In the genomic region with DNA sequence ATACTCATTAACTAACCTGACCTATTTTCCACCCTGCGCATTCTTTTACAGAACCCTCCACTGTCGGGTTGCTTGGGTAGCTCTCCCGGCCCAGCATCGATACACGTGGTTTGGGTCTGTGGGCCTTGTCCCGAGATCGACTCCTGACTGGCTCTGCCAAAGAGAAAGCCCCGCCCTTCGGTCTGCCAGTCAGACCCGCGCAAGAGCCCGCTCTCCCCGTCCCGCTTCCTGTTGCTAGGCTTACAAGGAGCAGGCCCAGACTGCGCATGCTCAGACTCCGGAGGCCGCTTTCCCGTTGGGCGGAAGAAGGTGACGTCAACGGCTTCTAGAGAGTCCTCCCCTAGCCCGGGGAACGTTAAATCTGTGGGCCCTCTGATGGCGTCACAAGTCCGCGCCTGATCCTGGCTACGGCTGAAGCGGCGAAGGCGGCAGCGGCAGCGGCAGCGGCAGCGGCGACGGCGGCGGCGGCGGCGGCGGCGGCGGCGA, we compare ENCODE assay signal across 8 mouse cellular contexts. TPM values are rescaled to one million over a fixed set of nuclear protein-coding genes. Genes with fewer than 3 reads are reported as not detected.
DNase-seq lines count a peak whose midpoint lies in the region; ATAC-seq and TF ChIP-seq lines count a peak whose summit lies in the region.

A gene (plus strand): TSS at position 386 of the 486 bp plus-strand sequence.

- H3K4me1 ChIP-seq in CH12.LX (ENCODE audit: control insufficient read depth in 1 of 2, insufficient read depth in 2 of 2): peaks cover 2 to 46% of the 10 kb centered on the region in 2 experiments
- peaks cover 3% of the 10 kb centered on the region; the same call in 1 of the 2 replicates for H3K4me1 ChIP-seq in forebrain, embryonic 11.5 days (replicated peaks; ENCODE audit: control insufficient read depth, insufficient read depth, low read length)
- H3K4me1 ChIP-seq in heart, embryonic 16.5 days (ENCODE audit: control insufficient read depth, insufficient read depth, low read length): peaks cover 11% of the 10 kb centered on the region
- H3K4me1 ChIP-seq in liver, embryonic 15.5 days (replicated peaks): peaks cover 41% of the 10 kb centered on the region
- H3K4me1 ChIP-seq in neural tube, embryonic 12.5 days: peaks cover 13% of the 10 kb centered on the region

- H3K4me3 ChIP-seq in CH12.LX (replicated peaks in 1 of 3; ENCODE audit: low read depth in 2 of 3, low read length in 2 of 3, poor library complexity in 1 of 3): peak within 1 kb of the TSS; percentile 91 to 98 (median 91)
- H3K4me3 ChIP-seq in forebrain, embryonic 11.5 days (ENCODE audit: low read depth, low read length): peak within 1 kb of the TSS; percentile 98
- peak within 1 kb of the TSS; percentile 77 for H3K4me3 ChIP-seq in heart, embryonic 16.5 days (ENCODE audit: low read length)
- peak within 1 kb of the TSS; percentile 96 for H3K4me3 ChIP-seq in liver, embryonic 15.5 days (replicated peaks)
- peak within 1 kb of the TSS; percentile 99 for H3K4me3 ChIP-seq in neural tube, embryonic 12.5 days

- H3K36me3 ChIP-seq in CH12.LX (replicated peaks in 1 of 2; ENCODE audit: control insufficient read depth in 1 of 2, insufficient read depth in 1 of 2, low read length in 1 of 2): peaks cover 0 to 29% of the 10 kb centered on the region in 2 experiments
- no peaks in the 10 kb centered on the region for H3K36me3 ChIP-seq in forebrain, embryonic 11.5 days (ENCODE audit: control insufficient read depth, insufficient read depth, low read length)
- no peaks in the 10 kb centered on the region for H3K36me3 ChIP-seq in heart, embryonic 16.5 days (ENCODE audit: control insufficient read depth, insufficient read depth)
- H3K36me3 ChIP-seq in liver, embryonic 15.5 days (replicated peaks): peaks cover 17% of the 10 kb centered on the region; the same call in 1 of the 2 replicates
- no peaks in the 10 kb centered on the region for H3K36me3 ChIP-seq in neural tube, embryonic 12.5 days

- H3K79me2 ChIP-seq in CH12.LX (replicated peaks; ENCODE audit: control insufficient read depth, extremely low read depth, insufficient read depth, poor library complexity, severe bottlenecking): peaks cover 37% of the 10 kb centered on the region

- H3K9ac ChIP-seq in CH12.LX (ENCODE audit: insufficient read depth, low read depth): peak within 1 kb of the TSS; percentile 72
- peak within 1 kb of the TSS; percentile 87 for H3K9ac ChIP-seq in forebrain, embryonic 11.5 days (ENCODE audit: low read length)
- H3K9ac ChIP-seq in heart, embryonic 16.5 days (ENCODE audit: low read length): peak within 1 kb of the TSS; percentile 84
- peak within 1 kb of the TSS; percentile 95 for H3K9ac ChIP-seq in liver, embryonic 15.5 days
- peak within 1 kb of the TSS; percentile 92 for H3K9ac ChIP-seq in neural tube, embryonic 12.5 days

- TF ChIP-seq CTCF in CH12.LX (conservative IDR thresholded peaks at IDR 0.05 in 1 of 2, IDR thresholded peaks at IDR 0.05 in 1 of 2; ENCODE audit: low read depth in 2 of 2, low read length in 2 of 2): no peak

- peak; percentile 92 for TF ChIP-seq POLR2A in CH12.LX (IDR thresholded peaks at IDR 0.05; ENCODE audit: low read depth, low read length)

- in situ Hi-C loops in CH12.LX (cut with MboI; ENCODE audit: low pct_ligation_motif_present, low pct_unique_long_range_greater_than_20kb, low sequenced_read_pairs): loop anchor here (25.0 kb wide), 1 partner anchor 172 kb away; no protein-coding TSS in a partner anchor

- no peak for TF ChIP-seq EP300 in CH12.LX (IDR thresholded peaks at IDR 0.05; ENCODE audit: low read length)

- H3K27ac ChIP-seq in CH12.LX (ENCODE audit: insufficient read depth, low read depth): 0 out of 2 replicates have a peak within 1 kb of the TSS, but pooled peaks have one; percentile 11
- peak within 1 kb of the TSS; percentile 37; the same call in 1 of the 2 replicates for H3K27ac ChIP-seq in forebrain, embryonic 11.5 days (ENCODE audit: low read depth, low read length)
- peak within 1 kb of the TSS; percentile 72; the same call in 1 of the 2 replicates for H3K27ac ChIP-seq in heart, embryonic 16.5 days (ENCODE audit: low read length)
- peak within 1 kb of the TSS; percentile 90 for H3K27ac ChIP-seq in liver, embryonic 15.5 days (replicated peaks)
- peak within 1 kb of the TSS; percentile 50; the same call in 1 of the 2 replicates for H3K27ac ChIP-seq in neural tube, embryonic 12.5 days

- TF ChIP-seq RAD21 in CH12.LX (IDR thresholded peaks at IDR 0.05; ENCODE audit: low read depth, low read length): no peak

- dilution Hi-C loops in CH12.LX (cut with MboI; ENCODE audit: extremely low pct_ligation_motif_present, extremely low pct_unique_long_range_greater_than_20kb, low sequenced_read_pairs): no loop called here

- peak; percentile 99 for ATAC-seq in forebrain, embryonic 11.5 days (replicated peaks; ENCODE audit: low FRiP score)
- peak; percentile 99 for ATAC-seq in heart, embryonic 16.5 days (replicated peaks; ENCODE audit: extremely low read depth, insufficient read depth, low FRiP score)
- peak; percentile 94 for ATAC-seq in liver, embryonic 15.5 days (ENCODE audit: insufficient read depth)
- peak; percentile 100 for ATAC-seq in neural tube, embryonic 12.5 days (ENCODE audit: low FRiP score, low read depth)

- H3K27me3 ChIP-seq in CH12.LX (replicated peaks): no peaks in the 10 kb centered on the region
- no peaks in the 10 kb centered on the region for H3K27me3 ChIP-seq in forebrain, embryonic 11.5 days (ENCODE audit: control insufficient read depth, insufficient read depth, low read length)
- no peaks in the 10 kb centered on the region for H3K27me3 ChIP-seq in heart, embryonic 16.5 days (ENCODE audit: control insufficient read depth, insufficient read depth, low read length)
- H3K27me3 ChIP-seq in liver, embryonic 15.5 days: peaks cover 4% of the 10 kb centered on the region; the same call in 1 of the 2 replicates
- H3K27me3 ChIP-seq in neural tube, embryonic 12.5 days (replicated peaks): no peaks in the 10 kb centered on the region

- H3K9me3 ChIP-seq in CH12.LX (replicated peaks; ENCODE audit: low read length): no peaks in the 10 kb centered on the region
- no peaks in the 10 kb centered on the region for H3K9me3 ChIP-seq in forebrain, embryonic 11.5 days (ENCODE audit: control insufficient read depth, low read length)
- no peaks in the 10 kb centered on the region for H3K9me3 ChIP-seq in heart, embryonic 16.5 days (replicated peaks; ENCODE audit: control insufficient read depth, low read length)
- no peaks in the 10 kb centered on the region for H3K9me3 ChIP-seq in liver, embryonic 15.5 days (replicated peaks)
- H3K9me3 ChIP-seq in neural tube, embryonic 12.5 days: no peaks in the 10 kb centered on the region

- WGBS in forebrain, embryonic 11.5 days: under 1% methylated on average over 38 of the region's 45 CpGs
- under 1% methylated on average over 44 of the region's 45 CpGs for WGBS in heart, embryonic 16.5 days
- WGBS in liver, embryonic 15.5 days (ENCODE audit: insufficient replicate concordance): 1% methylated on average over 45 of the region's 45 CpGs
- WGBS in neural tube, embryonic 12.5 days: under 1% methylated on average over 45 of the region's 45 CpGs

- peak; percentile 100 for DNase-seq in CH12.LX (ENCODE audit: extremely low read depth)
- DNase-seq in c-Kit-positive CD71-positive TER-119-negative erythroid progenitor cells, embryonic 14.5 days (ENCODE audit: low read depth): peak; percentile 100
- DNase-seq in forebrain, embryonic 11.5 days (ENCODE audit: low spot score): peak; percentile 100
- peak; percentile 100 for DNase-seq in kidney, postnatal 36 days
- peak; percentile 100 for DNase-seq in telencephalon, adult 2 months (ENCODE audit: low read depth, low spot score)

- H3K4me2 ChIP-seq in CH12.LX (ENCODE audit: insufficient read depth, low read depth, poor library complexity, severe bottlenecking): peak within 1 kb of the TSS; percentile 96
- H3K4me2 ChIP-seq in forebrain, embryonic 11.5 days (ENCODE audit: low read depth, low read length, severe bottlenecking): peak within 1 kb of the TSS; percentile 63
- H3K4me2 ChIP-seq in heart, embryonic 16.5 days (ENCODE audit: low read depth, low read length): peak within 1 kb of the TSS; percentile 88
- peak within 1 kb of the TSS; percentile 75 for H3K4me2 ChIP-seq in liver, embryonic 15.5 days
- peak within 1 kb of the TSS; percentile 80 for H3K4me2 ChIP-seq in neural tube, embryonic 12.5 days (replicated peaks)

TF ChIP-seq in CH12.LX, 34 proteins besides CTCF, POLR2A, EP300 and RAD21 (continues in another document):
- TF ChIP-seq NELFE (IDR thresholded peaks at IDR 0.05; ENCODE audit: low read depth, low read length) (peak; percentile 83), PAX5 (IDR thresholded peaks at IDR 0.05; ENCODE audit: low read length) (no peak), MEF2A (IDR thresholded peaks at IDR 0.05; ENCODE audit: borderline replicate concordance, low read depth, low read length) (peak; percentile 62), E2F4 (IDR thresholded peaks at IDR 0.05; ENCODE audit: insufficient replicate concordance, low read depth, low read length) (peak; percentile 90; the same call in 1 of the 2 replicates), ELF1 (IDR thresholded peaks at IDR 0.05; ENCODE audit: low read depth, low read length) (peak; percentile 99), SMC3 (IDR thresholded peaks at IDR 0.05; ENCODE audit: low read depth, low read length) (no peak), POLR2AphosphoS2 (IDR thresholded peaks at IDR 0.05; ENCODE audit: low read depth, low read length) (peak; percentile 75; the same call in 1 of the 2 replicates), MAFK (IDR thresholded peaks at IDR 0.05; ENCODE audit: insufficient replicate concordance, low read length) (no peak), ZMIZ1 (IDR thresholded peaks at IDR 0.05; ENCODE audit: low read depth, low read length) (no peak), IRF4 (IDR thresholded peaks at IDR 0.05; ENCODE audit: low read depth, low read length) (peak; percentile 64), MYC (IDR thresholded peaks at IDR 0.05; ENCODE audit: low read depth, low read length) (peak; percentile 99), GABPA (IDR thresholded peaks at IDR 0.05; ENCODE audit: insufficient replicate concordance, low read depth, low read length) (peak; percentile 93), MAX (IDR thresholded peaks at IDR 0.05; ENCODE audit: low read length) (peak; percentile 99), ZC3H11A (IDR thresholded peaks at IDR 0.05; ENCODE audit: low read depth, low read length) (no peak), BHLHE40 (IDR thresholded peaks at IDR 0.05; ENCODE audit: low read depth, low read length) (no peak)

RNA-seq across cellular contexts. Expression of the gene that starts here (rescaled TPM):
- total RNA-seq in CH12.LX (2012; rRNA removed): 37.8 and 45.8 TPM in 2 replicates
- total RNA-seq in CH12.LX (2014; rRNA removed): 42.8 and 46.2 TPM in 2 replicates
- polyA plus RNA-seq in CH12.LX (2012; ENCODE audit: insufficient read length, low read depth): 60.5 and 60.8 TPM in 2 replicates
- polyA plus RNA-seq in forebrain, embryonic 11.5 days (2014; fragmentation: Nextera tagmentation; extraction: Ambion mirVana): 65.8 and 75.7 TPM in 2 replicates
- polyA plus RNA-seq in heart, embryonic 16.5 days (2015; fragmentation: Nextera tagmentation; extraction: Ambion mirVana): 25.8 and 27.1 TPM in 2 replicates
- polyA plus RNA-seq in liver, embryonic 15.5 days (2015; fragmentation: Nextera tagmentation; extraction: Ambion mirVana): 32.8 TPM in 2 replicates
- 64.3 and 66.8 TPM in 2 replicates for polyA plus RNA-seq in neural tube, embryonic 12.5 days (2016; fragmentation: Nextera tagmentation; extraction: Ambion mirVana)

Comparison
In these comparisons a context has a peak if more than half of its experiments do, and no peak if none do; other contexts are left out.
1. Peak in every context shown above with its lines: DNase-seq, ATAC-seq, H3K4me3 ChIP-seq and H3K27ac ChIP-seq.
2. H3K27ac ChIP-seq: peak in every context shown above with its lines; median percentile 90 in liver, embryonic 15.5 days; 72 in heart, embryonic 16.5 days; 50 in neural tube, embryonic 12.5 days; 37 in forebrain, embryonic 11.5 days; 11 in CH12.LX.